Mouse (Mus musculus): ENCODE results near the gene Rab23.

GRCm38 (mm10) chr1:33690087-33690448, 29.6 kb upstream of the Rab23 start:
- TF ChIP-seq CTCF (IDR thresholded peaks at IDR 0.05; ENCODE audit: low read depth, low read length): no peak
- no peak for TF ChIP-seq POLR2A (IDR thresholded peaks at IDR 0.05; ENCODE audit: borderline replicate concordance, low read depth, low read length)
